In genomic region chr4:148315377-148316175, GRCm38 (mm10) we compare ENCODE assay signal across 18 mouse cellular contexts. TPM values are rescaled to one million over a fixed set of nuclear protein-coding genes. Genes with fewer than 3 reads are reported as not detected.
DNase-seq lines count a peak whose midpoint lies in the region; ATAC-seq and TF ChIP-seq lines count a peak whose summit lies in the region.
"Had no signal": no experiment of that assay in that cellular context is flagged by ENCODE, and none has a peak within 500 bp of the region (broad histone marks: within the 10 kb centered on the region; RNA-seq: fewer than 3 reads in every experiment).

No protein-coding gene starts in this region.

- no peak overlapping the region for H3K4me3 ChIP-seq in layer of hippocampus, adult 2 months
- H3K4me3 ChIP-seq in hindbrain, embryonic 14.5 days (replicated peaks; ENCODE audit: low read length), result no peak overlapping the region
- H3K4me3 ChIP-seq: embryonic facial prominence, embryonic 12.5 days; heart, embryonic 12.5 days; liver, embryonic 15.5 days; megakaryocyte, embryonic 14.5 days; myocyte; stomach, embryonic 15.5 days had no signal

- no peaks in the 10 kb centered on the region for H3K36me3 ChIP-seq in hindbrain, embryonic 14.5 days (replicated peaks; ENCODE audit: control insufficient read depth, insufficient read depth)
- H3K36me3 ChIP-seq: embryonic facial prominence, embryonic 12.5 days; heart, embryonic 12.5 days; liver, embryonic 15.5 days; stomach, embryonic 15.5 days had no signal

- H3K4me2 ChIP-seq in hindbrain, embryonic 14.5 days (replicated peaks), result no peak overlapping the region
- H3K4me2 ChIP-seq: embryonic facial prominence, embryonic 12.5 days; heart, embryonic 12.5 days; liver, embryonic 15.5 days; stomach, embryonic 15.5 days had no signal

- no peak for DNase-seq in layer of hippocampus, adult 2 months (ENCODE audit: low spot score in 2 of 2)
- DNase-seq in layer of hippocampus, postnatal 14 days (ENCODE audit: low spot score in 2 of 2), result no peak
- DNase-seq in Muller cell, postnatal 12 days (ENCODE audit: inconsistent ontology term), result peak; percentile 72
- peak; percentile 77 for DNase-seq in adrenal gland, adult 8-10 months
- DNase-seq in hindbrain, embryonic 14.5 days (ENCODE audit: low spot score), result no peak
- no peak for DNase-seq in lung, postnatal 14 days
- no peak for DNase-seq in thymus, postnatal 25 days
- DNase-seq: spleen, adult 18-20 months had no signal

- H3K9me3 ChIP-seq in hindbrain, embryonic 14.5 days (ENCODE audit: control insufficient read depth, low read length), result no peaks in the 10 kb centered on the region
- H3K9me3 ChIP-seq: embryonic facial prominence, embryonic 12.5 days; heart, embryonic 12.5 days; liver, embryonic 15.5 days; megakaryocyte, embryonic 14.5 days; stomach, embryonic 15.5 days had no signal

- no peaks in the 10 kb centered on the region for H3K27me3 ChIP-seq in hindbrain, embryonic 14.5 days (ENCODE audit: control insufficient read depth, insufficient read depth, low read length)
- H3K27me3 ChIP-seq: embryonic facial prominence, embryonic 12.5 days; stomach, embryonic 15.5 days had no signal

- peak overlapping the region; percentile 85 for H3K27ac ChIP-seq in layer of hippocampus, adult 2 months
- H3K27ac ChIP-seq in hindbrain, embryonic 14.5 days, result 0 out of 2 replicates have a peak overlapping the region, but pooled peaks have one; percentile 52
- H3K27ac ChIP-seq: embryonic facial prominence, embryonic 12.5 days; kidney, postnatal 0 days; liver, embryonic 15.5 days; stomach, embryonic 15.5 days had no signal

- WGBS in hindbrain, embryonic 14.5 days, result 64% methylated on average over 16 of the region's 16 CpGs

- H3K4me1 ChIP-seq in hindbrain, embryonic 14.5 days (replicated peaks; ENCODE audit: control insufficient read depth, insufficient read depth, low read length), result peaks cover 47% of the 10 kb centered on the region
- H3K4me1 ChIP-seq: embryonic facial prominence, embryonic 12.5 days; liver, embryonic 15.5 days; stomach, embryonic 15.5 days had no signal

- no peak for ATAC-seq in hindbrain, embryonic 14.5 days (ENCODE audit: low FRiP score)
- ATAC-seq: intestine, embryonic 16.5 days; lung, postnatal 0 days had no signal

- TF ChIP-seq CTCF in layer of hippocampus, adult 2 months (conservative IDR thresholded peaks at IDR 0.05), result no peak

- H3K9ac ChIP-seq in hindbrain, embryonic 14.5 days, result no peak overlapping the region
- H3K9ac ChIP-seq: embryonic facial prominence, embryonic 12.5 days; heart, embryonic 12.5 days; liver, embryonic 15.5 days; stomach, embryonic 15.5 days had no signal

RNA-seq across cellular contexts. Expression of gene Disp3, which starts 27.8 kb away (rescaled TPM):
- total RNA-seq in layer of hippocampus, adult 2 months (2021), result 10 to 100 TPM; 38.9 to 40.7 TPM
- 10 to 100 TPM; 29.4 to 32.3 TPM for total RNA-seq in layer of hippocampus, postnatal 14 days (2021)
- total RNA-seq in adrenal gland, adult 8-10 months (2022), result under 1 TPM; 0.42 to 0.68 (median 0.66) TPM
- 16.6 and 16.9 TPM in 2 replicates for polyA plus RNA-seq in hindbrain, embryonic 14.5 days (2014; fragmentation: Nextera tagmentation; extraction: Ambion mirVana)
- total RNA-seq: heart, postnatal 25 days had no signal
- polyA plus RNA-seq: liver, embryonic 15.5 days had no signal

Comparison
In these comparisons a context has a peak if more than half of its experiments do, and no peak if none do; other contexts are left out.
1. DNase-seq: peak in Muller cell, postnatal 12 days (single experiment) and adrenal gland, adult 8-10 months (single experiment); none in layer of hippocampus, adult 2 months (0 of 2), layer of hippocampus, postnatal 14 days (0 of 2), hindbrain, embryonic 14.5 days (single experiment), lung, postnatal 14 days (single experiment) and thymus, postnatal 25 days (single experiment).
2. RNA of gene Disp3, which starts 27.8 kb away (total RNA-seq): 38.9 to 40.7 TPM in layer of hippocampus, adult 2 months and 29.4 to 32.3 TPM in layer of hippocampus, postnatal 14 days; 0.42 to 0.68 TPM in adrenal gland, adult 8-10 months; every median in the first group is over 10 times any median in the second.